Mouse (Mus musculus) adrenal gland, postnatal 14 days (tissue): ENCODE results near the gene Cul3. TPM values are rescaled to one million over a fixed set of nuclear protein-coding genes. Genes with fewer than 3 reads are reported as not detected.
A peak's percentile ranks its signal among the peaks of the same experiment; 100 is the strongest.

Experiments used
- DNase-seq: peaks from one replicate; pipeline ENCODE4 v3.0.0; 2021; ENCODE audit warnings: mixed read lengths
- total RNA-seq: library from RNA; stranded (reverse); gene quantifications from 2 replicates; pipeline ENCODE4 v1.2.3, GENCODE M21; 2021

The Cul3 gene
- total RNA-seq, 1 experiment from 2014 or later = 112 TPM

- DNase-seq = no peak
These were observed 24.7 kb downstream of the Cul3 start for GRCm38 (mm10) chr1:80315533-80316045.

- DNase-seq = no peak
These were observed 47.0 kb downstream of the Cul3 start for GRCm38 (mm10) chr1:80293307-80293706.

GRCm38 (mm10) chr1:80278731-80279130, 61.5 kb downstream of the Cul3 start:
- DNase-seq = no peak

- DNase-seq = no peak
These were observed 79.8 kb downstream of the Cul3 start for GRCm38 (mm10) chr1:80260443-80260842.

- DNase-seq = no peak
These were observed 81.6 kb downstream of the Cul3 start for GRCm38 (mm10) chr1:80258632-80259031.

- no peak for DNase-seq
These were observed 87.0 kb downstream of the Cul3 start for GRCm38 (mm10) chr1:80253309-80253708.

GRCm38 (mm10) chr1:80250247-80250646, 90.0 kb downstream of the Cul3 start:
- no peak for DNase-seq

GRCm38 (mm10) chr1:80247131-80247530, 93.1 kb downstream of the Cul3 start:
- DNase-seq = no peak

- no peak for DNase-seq
These were observed 96.2 kb downstream of the Cul3 start for GRCm38 (mm10) chr1:80244123-80244522.

- DNase-seq = no peak
These were observed 98.7 kb downstream of the Cul3 start for GRCm38 (mm10) chr1:80241579-80241978.

GRCm38 (mm10) chr1:80240017-80240660, 100.1 kb downstream of the Cul3 start:
- DNase-seq = no peak

- DNase-seq = no peak
These were observed 100.8 kb downstream of the Cul3 start for GRCm38 (mm10) chr1:80239481-80239880.

- no peak for DNase-seq
These were observed 103.2 kb downstream of the Cul3 start for GRCm38 (mm10) chr1:80236951-80237702.

GRCm38 (mm10) chr1:80236126-80236525, 104.2 kb downstream of the Cul3 start:
- no peak for DNase-seq

GRCm38 (mm10) chr1:80230612-80231011, 109.7 kb downstream of the Cul3 start:
- DNase-seq = no peak

GRCm38 (mm10) chr1:80224839-80225412, 115.4 kb downstream of the Cul3 start:
- DNase-seq = peak; percentile 25

GRCm38 (mm10) chr1:80221151-80221550, 119.1 kb downstream of the Cul3 start:
- no peak for DNase-seq

- peak; percentile 36 for DNase-seq
These were observed 122.0 kb downstream of the Cul3 start, which contains the start of gene Fam124b for GRCm38 (mm10) chr1:80218268-80218667. Fam124b (minus strand) TSS chr1:80218473.

Other genes starting within 250 kb of the Cul3 start
- 1.3 and 2.4 TPM in 2 replicates for gene Fam124b, start 122.0 kb downstream of the Cul3 start, total RNA-seq
- not detected in 2 replicates for gene Gm45261, start 121.0 kb upstream of the Cul3 start, total RNA-seq